Mouse (Mus musculus) hindbrain, embryonic 11.5 days (tissue): ENCODE measurements around the gene Amotl2. TPM values are rescaled to one million over a fixed set of nuclear protein-coding genes. Genes with fewer than 3 reads are reported as not detected.

Source experiments
- ATAC-seq: fragments of 200-750 bp; cut with Nextera tagmentation; 2 replicates; pipeline ENCODE4 v1.8.0; 2017; ENCODE audit warnings: mild to moderate bottlenecking, moderate TSS enrichment, moderate library complexity; ENCODE audit not compliant: low FRiP score
- DNase-seq: peaks from one replicate; pipeline ENCODE4 v3.0.0-alpha.2; 2015; ENCODE audit warnings: low spot score
- H3K27ac ChIP-seq: fragments of 300-500 bp; sonication (generic); 2 replicates; pipeline ENCODE4 v1.5.1; 2014; ENCODE audit warnings: mild to moderate bottlenecking, low read depth, low read length
- H3K27me3 ChIP-seq: fragments of 300-500 bp; sonication (generic); 2 replicates; pipeline ENCODE4 v1.6.1; 2014; ENCODE audit warnings: mild to moderate bottlenecking, low read length, moderate library complexity, mixed read lengths; ENCODE audit not compliant: control insufficient read depth, insufficient read depth
- H3K36me3 ChIP-seq: fragments of 300-500 bp; sonication (generic); 2 replicates; pipeline ENCODE4 v1.6.1; 2014; ENCODE audit warnings: mild to moderate bottlenecking, low read length, moderate library complexity, mixed read lengths; ENCODE audit not compliant: control insufficient read depth, insufficient read depth
- H3K4me1 ChIP-seq: fragments of 300-500 bp; sonication (generic); replicated peaks from 2 replicates; pipeline ENCODE4 v1.6.1; 2014; ENCODE audit warnings: low read length, mixed read lengths; ENCODE audit not compliant: control insufficient read depth, insufficient read depth
- H3K4me2 ChIP-seq: fragments of 300-500 bp; sonication (generic); replicated peaks from 2 replicates; pipeline ENCODE4 v1.6.1; 2014; ENCODE audit warnings: mild to moderate bottlenecking, low read depth, low read length
- H3K4me3 ChIP-seq: fragments of 300-500 bp; sonication (generic); 2 replicates; pipeline ENCODE4 v1.5.1; 2014; ENCODE audit warnings: low read depth, low read length
- H3K9ac ChIP-seq: fragments of 300-500 bp; sonication (generic); 2 replicates; pipeline ENCODE4 v1.6.1; 2014; ENCODE audit warnings: low read depth, low read length
- H3K9me3 ChIP-seq: fragments of 300-500 bp; sonication (generic); 2 replicates; pipeline ENCODE4 v1.6.1; 2016; ENCODE audit warnings: low read length; ENCODE audit not compliant: control insufficient read depth
- WGBS: fragments of 180-500 bp; shearing (Covaris S2); extraction: QIAGEN DNeasy Blood & Tissue Kit; methylation state at CpG from one replicate; pipeline ENCODE4 v1.1.7; 2014; 5-methylcytosine and 5-hydroxymethylcytosine counted together
- polyA plus RNA-seq: library from polyadenylated mRNA; unstranded; fragments of >200 nt; fragmentation: Nextera tagmentation; extraction: Ambion mirVana; gene quantifications from 2 replicates; pipeline ENCODE4 v1.2.1, GENCODE M21; 2014

Amotl2 gene
- polyA plus RNA-seq, 1 experiment from 2014 or later, result 39.7 TPM

DNA sequence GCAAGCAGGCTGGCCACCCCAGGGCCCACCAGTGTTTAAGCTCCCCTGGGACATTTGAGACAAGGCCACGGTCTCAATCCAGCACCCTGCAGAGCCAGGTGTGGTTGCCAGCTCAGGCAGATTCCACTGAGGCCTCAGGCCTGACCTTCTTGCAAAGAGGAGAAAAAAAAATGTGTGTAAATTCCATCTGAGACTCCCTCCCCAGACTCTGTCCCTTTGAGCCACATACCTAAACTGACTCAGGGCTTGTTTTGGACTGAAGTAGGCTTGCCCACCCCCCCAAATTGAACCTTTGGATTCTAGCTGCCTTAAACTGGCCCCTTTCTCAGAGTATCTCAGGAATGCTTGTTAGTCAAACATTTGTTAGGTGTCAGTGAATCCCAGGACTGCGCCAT, 969 bp upstream of the Amotl2 start:
- H3K4me3 ChIP-seq, result no peak overlapping the region
- DNase-seq, result no peak

DNA sequence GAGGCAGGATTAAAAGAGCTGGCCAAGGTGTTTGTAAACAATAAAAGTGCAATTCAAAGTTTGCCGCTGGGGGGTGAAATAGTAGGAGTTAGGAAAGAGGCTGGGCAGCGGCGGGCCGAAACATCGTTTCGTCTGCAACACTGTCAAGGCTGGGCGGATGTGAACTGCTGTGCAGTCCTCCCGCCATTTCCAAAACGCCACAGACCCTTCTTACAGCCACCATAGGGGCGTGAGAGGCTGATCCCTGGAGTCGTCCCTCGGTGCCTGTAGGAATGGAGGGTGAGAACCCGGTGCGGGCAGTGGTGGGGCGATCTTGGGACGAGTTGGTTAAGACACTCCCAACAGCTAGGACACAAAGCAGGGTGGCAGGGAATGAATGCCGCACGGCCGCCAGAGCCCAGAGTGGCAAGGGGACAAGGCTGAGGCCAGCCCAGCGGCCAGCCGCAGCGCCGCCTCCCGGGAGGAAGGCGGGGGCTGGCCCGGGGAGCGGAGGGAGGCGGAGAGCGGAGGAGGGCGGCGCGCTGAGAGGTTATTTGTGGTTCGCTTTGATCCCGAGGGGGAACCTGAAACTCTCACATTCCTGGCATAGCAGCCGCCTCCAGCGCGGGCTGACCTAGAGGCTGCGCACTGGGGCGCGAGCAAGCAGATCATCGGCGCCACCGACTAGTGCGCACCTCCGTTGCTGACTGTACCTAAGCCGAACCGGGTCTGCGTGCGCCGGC, 853 bp downstream of the Amotl2 start:
- ATAC-seq, result peak; percentile 86
- peaks cover 4% of the 10 kb centered on the region for H3K36me3 ChIP-seq

More for the DNA sequence above, 969 bp upstream of the Amotl2 start:
- Histone ChIP-seq H3K27me3 (no peaks in the 10 kb centered on the region), H3K4me2 (no peak overlapping the region), H3K9ac (no peak overlapping the region), H3K9me3 (no peaks in the 10 kb centered on the region), H3K36me3 (no peaks in the 10 kb centered on the region; the same call in 1 of the 2 replicates), H3K27ac (no peak overlapping the region), H3K4me1 (peaks cover 9% of the 10 kb centered on the region)
- no peak for ATAC-seq
- 54% methylated on average over 2 of the region's 2 CpGs for WGBS

DNA sequence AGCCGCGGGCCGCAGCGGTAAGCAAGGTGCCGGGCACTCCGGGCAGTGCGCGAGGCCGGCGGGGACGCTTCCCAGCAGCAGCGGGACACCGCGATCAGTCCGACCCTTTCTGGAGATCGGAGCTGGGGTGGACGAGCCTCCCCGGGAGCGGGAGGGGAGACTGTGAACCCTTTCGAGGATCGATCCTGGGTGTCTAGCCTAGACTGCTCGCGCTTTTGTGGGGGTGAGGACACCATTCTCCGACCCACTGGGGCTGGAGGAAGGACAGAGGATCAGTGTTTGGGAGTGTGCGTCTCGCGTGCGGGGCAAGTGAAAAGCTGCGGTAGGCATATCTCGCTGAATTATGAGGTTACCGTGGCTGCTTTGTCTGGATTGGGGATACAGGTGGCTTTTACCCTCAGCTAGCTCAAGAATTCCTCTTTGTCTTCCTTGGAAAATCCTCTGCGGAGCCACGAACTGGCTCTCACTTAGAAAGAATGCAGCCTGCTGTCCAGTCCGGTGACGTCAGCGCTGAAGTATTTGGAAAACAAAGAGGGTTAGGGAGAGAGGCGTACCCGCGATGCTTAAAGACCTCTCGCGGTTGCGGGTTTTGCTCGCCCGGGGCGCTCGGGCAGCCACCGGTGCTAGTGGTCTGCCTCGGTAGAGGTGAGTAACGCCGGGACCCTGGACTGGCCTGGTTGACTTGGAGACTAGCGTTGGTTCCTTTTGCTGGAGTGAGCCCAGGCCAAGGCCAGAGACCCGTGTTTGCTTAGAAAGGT, 1.6 kb downstream of the Amotl2 start:
- Histone ChIP-seq H3K27me3 (no peaks in the 10 kb centered on the region), H3K27ac (peak overlapping the region; percentile 98), H3K36me3 (peaks cover 4% of the 10 kb centered on the region), H3K4me2 (peak overlapping the region; percentile 84), H3K4me1 (peaks cover 23% of the 10 kb centered on the region), H3K4me3 (peak overlapping the region; percentile 90), H3K9ac (peak overlapping the region; percentile 98), H3K9me3 (no peaks in the 10 kb centered on the region)
- WGBS, result under 1% methylated on average over 52 of the region's 52 CpGs
- DNase-seq, result peak; percentile 93
- ATAC-seq, result peak; percentile 62

More for the DNA sequence above, 853 bp downstream of the Amotl2 start:
- peak overlapping the region; percentile 98 for H3K9ac ChIP-seq
- under 1% methylated on average over 48 of the region's 50 CpGs for WGBS
- peak overlapping the region; percentile 84 for H3K4me2 ChIP-seq
- peak; percentile 92 for DNase-seq
- H3K27ac ChIP-seq, result peak overlapping the region; percentile 98
- H3K9me3 ChIP-seq, result no peaks in the 10 kb centered on the region
- H3K4me1 ChIP-seq, result peaks cover 19% of the 10 kb centered on the region
- no peaks in the 10 kb centered on the region for H3K27me3 ChIP-seq
- H3K4me3 ChIP-seq, result peak overlapping the region; percentile 90

DNA sequence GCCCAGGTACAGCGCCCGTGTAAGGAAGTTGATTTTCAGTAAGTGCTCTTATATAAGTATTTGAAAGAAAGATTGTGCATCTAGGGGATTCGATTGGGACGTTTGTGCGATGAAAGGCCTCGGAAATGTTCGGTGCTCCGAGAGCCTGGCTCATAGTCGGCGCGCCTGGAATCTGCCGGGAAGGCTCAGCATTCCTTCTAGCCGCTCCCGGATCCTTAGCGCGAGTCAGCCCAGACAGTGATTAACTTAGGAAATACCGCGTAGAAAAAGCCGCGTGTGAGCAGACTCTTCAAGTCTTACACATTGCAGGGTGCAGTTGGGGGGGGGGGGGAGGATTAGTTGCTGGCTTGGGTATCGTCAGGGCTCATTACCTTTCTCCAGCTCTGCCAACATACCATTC, 2.2 kb downstream of the Amotl2 start:
- under 1% methylated on average over 21 of the region's 21 CpGs for WGBS
- DNase-seq (peak; percentile 62), ATAC-seq (no peak)

DNA sequence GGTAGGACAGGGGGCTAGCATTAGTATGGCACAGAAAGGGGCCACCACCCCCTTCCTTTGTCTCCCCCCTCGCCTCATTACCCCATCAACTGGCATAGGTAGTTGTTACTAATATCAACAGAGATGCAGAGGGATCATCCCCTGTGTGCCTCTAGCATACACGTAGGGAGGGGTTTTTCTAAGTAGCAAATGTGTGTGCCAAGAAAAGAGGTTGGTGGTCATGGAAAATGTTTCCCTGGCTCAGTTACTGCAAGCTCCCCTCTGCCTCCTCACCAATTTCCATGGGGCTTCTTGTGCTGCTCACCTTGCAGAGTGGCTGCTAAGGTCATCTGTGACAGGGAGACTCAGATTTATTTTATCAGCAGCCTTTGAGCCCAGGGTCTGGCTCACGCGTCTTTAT, 2.6 kb downstream of the Amotl2 start:
- Histone ChIP-seq H3K27ac (peak overlapping the region; percentile 98), H3K4me2 (peak overlapping the region; percentile 84), H3K4me3 (peak overlapping the region; percentile 90), H3K27me3 (no peaks in the 10 kb centered on the region), H3K36me3 (peaks cover 10% of the 10 kb centered on the region), H3K9ac (peak overlapping the region; percentile 98), H3K9me3 (no peaks in the 10 kb centered on the region), H3K4me1 (peaks cover 29% of the 10 kb centered on the region)
- 4% methylated on average over 4 of the region's 4 CpGs for WGBS
- no peak for ATAC-seq
- no peak for DNase-seq

More for the DNA sequence above, 2.2 kb downstream of the Amotl2 start:
- Histone ChIP-seq H3K4me1 (peaks cover 27% of the 10 kb centered on the region), H3K4me3 (peak overlapping the region; percentile 90), H3K4me2 (peak overlapping the region; percentile 84), H3K9me3 (no peaks in the 10 kb centered on the region), H3K36me3 (peaks cover 8% of the 10 kb centered on the region), H3K27me3 (no peaks in the 10 kb centered on the region), H3K9ac (peak overlapping the region; percentile 98), H3K27ac (peak overlapping the region; percentile 98)

DNA sequence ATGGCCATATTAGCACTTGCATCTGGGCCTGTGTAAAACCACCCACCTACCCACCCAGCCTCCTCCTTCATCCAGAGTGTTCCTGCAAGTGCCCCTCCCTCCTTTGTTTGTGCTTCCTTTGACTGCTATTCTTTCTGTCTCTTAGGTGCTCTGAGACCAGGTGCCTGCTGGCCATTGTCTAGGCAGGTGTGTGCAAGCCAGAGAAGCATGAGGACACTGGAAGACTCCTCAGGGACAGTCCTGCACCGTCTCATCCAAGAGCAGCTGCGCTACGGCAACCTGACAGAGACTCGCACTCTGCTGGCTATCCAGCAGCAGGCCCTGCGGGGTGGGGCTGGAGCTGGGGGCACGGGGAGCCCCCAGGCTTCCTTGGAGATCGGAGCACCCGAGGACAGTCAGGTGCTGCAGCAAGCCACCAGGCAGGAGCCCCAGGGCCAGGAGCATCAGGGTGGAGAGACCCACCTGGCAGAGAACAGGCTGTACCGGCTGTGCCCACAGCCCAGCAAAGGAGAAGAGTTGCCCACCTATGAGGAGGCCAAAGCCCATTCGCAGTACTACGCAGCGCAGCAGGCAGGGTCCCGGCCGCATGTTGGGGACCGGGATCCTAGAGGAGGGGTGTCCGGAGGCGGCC, 3.6 kb downstream of the Amotl2 start:
- H3K4me1 ChIP-seq, result peaks cover 36% of the 10 kb centered on the region
- peak overlapping the region; percentile 84 for H3K4me2 ChIP-seq
- ATAC-seq (no peak), DNase-seq (peak; percentile 21)
- H3K27ac ChIP-seq, result peak overlapping the region; percentile 24; the same call in 1 of the 2 replicates
- H3K27me3 ChIP-seq, result no peaks in the 10 kb centered on the region
- H3K36me3 ChIP-seq, result peaks cover 16% of the 10 kb centered on the region
- H3K9ac ChIP-seq, result peak overlapping the region; percentile 98
- H3K4me3 ChIP-seq, result peak overlapping the region; percentile 90
- H3K9me3 ChIP-seq, result no peaks in the 10 kb centered on the region
- 67% methylated on average over 17 of the region's 17 CpGs for WGBS

DNA sequence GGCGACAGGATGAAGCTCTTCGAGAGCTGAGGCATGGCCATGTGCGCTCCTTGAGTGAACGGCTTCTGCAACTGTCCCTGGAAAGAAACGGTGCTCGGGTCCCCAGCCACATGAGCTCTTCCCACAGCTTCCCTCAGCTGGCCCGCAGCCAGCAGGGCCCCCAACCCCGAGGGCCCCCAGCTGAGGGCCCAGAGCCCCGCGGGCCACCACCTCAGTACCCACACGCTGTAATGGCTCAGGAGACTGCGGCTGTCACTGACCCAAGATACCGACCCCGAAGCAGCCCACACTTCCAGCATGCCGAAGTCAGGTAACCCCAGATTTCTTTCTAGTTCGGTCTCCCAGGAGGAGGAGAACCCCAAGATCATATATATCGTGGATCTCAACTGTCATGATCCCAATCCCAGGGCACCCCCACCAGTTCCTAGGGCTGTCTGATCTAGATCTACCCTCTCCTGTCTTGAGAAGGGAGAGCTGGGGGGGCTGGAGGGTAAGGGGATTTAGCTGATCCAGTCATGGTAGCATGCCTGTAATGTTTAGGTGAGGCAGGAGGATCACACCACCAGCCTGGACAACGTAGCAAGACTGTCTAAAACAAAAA, 4.2 kb downstream of the Amotl2 start:
- WGBS, result 68% methylated on average over 18 of the region's 18 CpGs
- ATAC-seq (no peak), DNase-seq (no peak)
- Histone ChIP-seq H3K4me2 (peak overlapping the region; percentile 84), H3K36me3 (peaks cover 18% of the 10 kb centered on the region), H3K27me3 (no peaks in the 10 kb centered on the region), H3K27ac (no peak overlapping the region), H3K4me3 (peak overlapping the region; percentile 90), H3K4me1 (peaks cover 40% of the 10 kb centered on the region), H3K9ac (peak overlapping the region; percentile 98), H3K9me3 (no peaks in the 10 kb centered on the region)

DNA sequence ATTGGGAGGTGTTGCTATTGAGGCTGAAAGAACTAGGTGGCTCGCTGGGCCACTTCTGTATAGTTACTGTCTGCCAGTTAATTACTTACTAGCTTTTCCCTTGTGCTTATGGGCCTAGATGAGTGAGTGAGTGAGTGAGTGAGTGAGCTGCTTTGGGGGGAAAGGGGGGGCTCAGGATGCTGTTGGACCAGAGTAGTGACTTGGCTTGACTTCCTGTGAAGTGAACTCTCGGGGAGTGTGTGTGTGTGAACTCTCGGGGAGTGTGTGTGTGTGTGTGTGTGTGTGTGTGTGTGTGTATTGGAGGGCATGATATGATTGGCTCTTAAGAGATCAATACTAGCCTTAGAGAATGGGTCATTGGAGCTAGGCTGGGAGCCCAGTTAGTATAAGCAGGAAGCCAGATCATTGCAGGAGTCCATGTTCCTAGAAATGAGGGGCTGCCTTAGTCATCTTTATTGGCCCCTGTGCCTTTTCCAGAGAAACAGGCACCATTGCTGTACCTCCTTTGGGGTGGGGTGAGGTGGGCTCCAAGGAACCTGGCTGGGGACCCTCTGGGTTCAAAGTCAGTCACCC, 5.0 kb downstream of the Amotl2 start:
- H3K27me3 ChIP-seq, result no peaks in the 10 kb centered on the region
- 49% methylated on average over 3 of the region's 3 CpGs for WGBS
- H3K27ac ChIP-seq, result no peak overlapping the region; the same call in 1 of the 2 replicates
- H3K9me3 ChIP-seq, result no peaks in the 10 kb centered on the region
- ATAC-seq (no peak), DNase-seq (peak; percentile 15)
- H3K4me1 ChIP-seq, result peaks cover 46% of the 10 kb centered on the region
- peaks cover 19% of the 10 kb centered on the region for H3K36me3 ChIP-seq
- peak overlapping the region; percentile 90 for H3K4me3 ChIP-seq
- H3K4me2 ChIP-seq, result peak overlapping the region; percentile 84
- H3K9ac ChIP-seq, result peak overlapping the region; percentile 46; the same call in 1 of the 2 replicates
